Mouse (Mus musculus) spleen, adult 2 months (tissue): ENCODE results near the gene Ube2s.
"Not testable (repeated sequence)": the region's sequence is repeated elsewhere in the genome, so short reads cannot be mapped to it uniquely, and the experiment has no call there.

Source experiments
- CTCF ChIP-seq: fragments of 200-500 bp; IDR thresholded peaks from 2 replicates; pipeline ENCODE4 v1.5.1; 2011; ENCODE audit warnings: mild to moderate bottlenecking, inconsistent platforms; ENCODE audit not compliant: insufficient read depth, insufficient read length, insufficient replicate concordance; ENCODE audit errors: extremely low read depth
- POLR2A ChIP-seq: fragments of 200-500 bp; IDR thresholded peaks from 2 replicates; pipeline ENCODE4 v1.6.1; 2011; ENCODE audit warnings: low read depth, low read length, inconsistent platforms

GRCm38 (mm10) chr7:4811131-4811530 lies 1.3 kb downstream of the Ube2s start:
- TF ChIP-seq CTCF, POLR2A: not testable (repeated sequence)
